Mouse (Mus musculus) layer of hippocampus, postnatal 14 days (tissue): Measurements from ENCODE around the gene Tmem30c. TPM values are rescaled to one million over a fixed set of nuclear protein-coding genes. Genes with fewer than 3 reads are reported as not detected.
"Not testable (repeated sequence)": the region's sequence is repeated elsewhere in the genome, so short reads cannot be mapped to it uniquely, and the experiment has no call there.

ENCODE experiments used
- DNase-seq, 2 experiments: peaks; one replicate each; pipeline ENCODE4 v3.0.0; 2021 to 2022; ENCODE audit warnings: low spot score in 2 of 2, mixed read lengths in 1 of 2
- total RNA-seq, 2 experiments: library from RNA; stranded (reverse); gene quantifications; 2 replicates each; pipeline ENCODE4 v1.2.3; 2021

Gene Tmem30c
- total RNA-seq, 2 experiments from 2014 or later, result 0.30 to 0.31 TPM

GRCm38 (mm10) chr16:57235871-57236510 is 56.7 kb downstream of the Tmem30c start:
- DNase-seq, result no peak

GRCm38 (mm10) chr16:57231937-57232310 is 60.7 kb downstream of the Tmem30c start:
- not testable (repeated sequence) for DNase-seq

- peak; percentile 94 to 98 for DNase-seq
Measured at GRCm38 (mm10) chr16:57231089-57231936, 61.4 kb downstream of the Tmem30c start, which contains the start of gene Tbc1d23. Gene Tbc1d23, minus strand, starts transcription at chr16:57231504.

GRCm38 (mm10) chr16:57226444-57226843 is 66.2 kb downstream of the Tmem30c start:
- DNase-seq, result no peak

GRCm38 (mm10) chr16:57220361-57220760 is 72.3 kb downstream of the Tmem30c start:
- no peak for DNase-seq

Other genes with a start within 250 kb of the Tmem30c start
- gene Tmem45a2, start 221.5 kb downstream of the Tmem30c start, total RNA-seq, result not detected
- gene Tomm70a, start 171.2 kb downstream of the Tmem30c start, total RNA-seq, result 100 to 1,000 TPM; 104 to 110 TPM
- gene Nit2, start 125.5 kb downstream of the Tmem30c start, total RNA-seq, result 10 to 100 TPM; 19.1 to 21.2 TPM
- 10 to 100 TPM; 40.1 to 40.9 TPM for gene Tbc1d23, start 61.4 kb downstream of the Tmem30c start, total RNA-seq
- 1 to 10 TPM; 3.5 to 5.1 TPM for gene Filip1l, start 60.2 kb upstream of the Tmem30c start, total RNA-seq